Mouse (Mus musculus): Measurements from ENCODE around the gene Slmap. TPM values are rescaled to one million over a fixed set of nuclear protein-coding genes. Genes with fewer than 3 reads are reported as not detected.
"Not testable (repeated sequence)": the region's sequence is repeated elsewhere in the genome, so short reads cannot be mapped to it uniquely, and the experiment has no call there.

Slmap gene
- polyA plus RNA-seq (2014; fragmentation: Nextera tagmentation; extraction: Ambion mirVana) = 24.7 and 25.2 TPM in 2 replicates

DNA sequence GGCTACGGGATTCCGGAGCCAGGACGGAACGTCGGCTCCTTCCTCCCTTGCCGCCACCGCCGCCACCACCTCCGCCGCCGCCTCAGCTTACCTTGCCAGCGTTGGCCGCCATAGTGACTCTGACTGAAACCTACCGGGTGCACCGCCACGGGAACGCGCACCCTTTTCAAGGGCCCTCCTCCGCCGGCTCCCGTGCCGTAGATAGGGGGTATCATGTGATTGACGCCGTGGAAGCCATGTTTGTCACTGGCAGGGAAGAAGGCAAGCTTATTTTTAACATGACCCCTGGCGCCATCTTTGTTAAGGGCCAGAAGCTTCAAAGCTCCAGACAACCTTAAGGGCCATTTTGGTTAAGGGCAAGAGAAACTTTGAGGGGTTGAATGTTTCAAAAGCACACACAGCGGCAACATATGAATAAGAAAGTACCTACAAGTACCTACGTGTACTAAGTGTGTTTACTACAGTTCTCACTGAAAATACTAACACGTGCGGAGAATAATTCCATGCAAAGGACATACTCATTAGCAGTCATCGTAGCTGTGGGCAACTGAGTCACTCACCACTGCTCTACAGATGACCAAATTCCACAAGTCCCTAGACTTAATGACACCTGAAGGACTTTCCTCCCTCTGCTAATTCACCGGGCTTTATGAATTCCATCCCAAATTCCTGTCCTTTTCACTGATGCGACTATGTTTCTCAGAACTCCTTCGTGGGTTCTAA is at the start of gene Slmap:
Gene Slmap, minus strand, starts transcription at position 175 of the 723 bp plus-strand sequence.
- Histone ChIP-seq H3K4me1 (ENCODE audit: control insufficient read depth, insufficient read depth, low read length) (peaks cover 7% of the 10 kb centered on the region; the same call in 1 of the 2 replicates), H3K4me2 (ENCODE audit: low read depth) (peak within 1 kb of the TSS; percentile 93), H3K9ac (ENCODE audit: low read length) (peak within 1 kb of the TSS; percentile 89), H3K27me3 (ENCODE audit: control insufficient read depth, insufficient read depth, low read length) (no peaks in the 10 kb centered on the region), H3K27ac (ENCODE audit: low read depth, low read length) (peak within 1 kb of the TSS; percentile 76), H3K9me3 (ENCODE audit: control insufficient read depth, low read length) (no peaks in the 10 kb centered on the region), H3K36me3 (ENCODE audit: control insufficient read depth, insufficient read depth, low read length) (no peaks in the 10 kb centered on the region), H3K4me3 (ENCODE audit: low read depth, low read length) (peak within 1 kb of the TSS; percentile 93)
- 16% methylated on average over 27 of the region's 33 CpGs for WGBS
- DNase-seq (ENCODE audit: low spot score) (peak; percentile 98), ATAC-seq (ENCODE audit: insufficient read depth, low FRiP score, low TSS enrichment) (peak; percentile 92)

DNA sequence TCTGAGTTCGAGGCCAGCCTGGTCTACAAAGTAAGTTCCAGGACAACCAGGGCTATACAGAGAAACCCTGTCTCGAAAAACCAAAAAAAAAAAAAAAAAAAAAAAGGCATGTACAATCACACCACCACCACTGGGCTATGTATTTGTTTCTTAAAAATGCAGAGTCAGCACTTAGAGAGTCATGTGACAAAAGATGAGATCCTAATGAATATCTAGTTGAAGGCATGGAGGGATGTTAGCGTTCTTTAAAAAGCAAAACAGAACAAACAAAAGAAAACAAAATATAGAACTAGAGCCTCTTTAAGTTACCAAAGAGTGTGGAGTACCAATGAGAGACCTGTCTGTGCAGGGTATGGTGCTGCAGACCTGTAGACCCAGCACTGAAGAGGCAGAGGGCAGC is 48.9 kb upstream of the Slmap start:
- WGBS = 96% methylated on average over 3 of the region's 3 CpGs
- Histone ChIP-seq H3K27me3 (ENCODE audit: control insufficient read depth, insufficient read depth, low read length) (no peaks in the 10 kb centered on the region), H3K4me2 (ENCODE audit: low read depth) (no peak overlapping the region), H3K36me3 (ENCODE audit: control insufficient read depth, insufficient read depth, low read length) (0 out of 2 replicates have a peak, but pooled peaks cover 2% of the 10 kb centered on the region), H3K9ac (ENCODE audit: low read length) (no peak overlapping the region), H3K4me1 (ENCODE audit: control insufficient read depth, insufficient read depth, low read length) (no peaks in the 10 kb centered on the region), H3K27ac (ENCODE audit: low read depth, low read length) (no peak overlapping the region), H3K9me3 (ENCODE audit: control insufficient read depth, low read length) (no peaks in the 10 kb centered on the region), H3K4me3 (ENCODE audit: low read depth, low read length) (no peak overlapping the region)
- ATAC-seq (ENCODE audit: insufficient read depth, low FRiP score, low TSS enrichment) (no peak), DNase-seq (ENCODE audit: low spot score) (no peak)

DNA sequence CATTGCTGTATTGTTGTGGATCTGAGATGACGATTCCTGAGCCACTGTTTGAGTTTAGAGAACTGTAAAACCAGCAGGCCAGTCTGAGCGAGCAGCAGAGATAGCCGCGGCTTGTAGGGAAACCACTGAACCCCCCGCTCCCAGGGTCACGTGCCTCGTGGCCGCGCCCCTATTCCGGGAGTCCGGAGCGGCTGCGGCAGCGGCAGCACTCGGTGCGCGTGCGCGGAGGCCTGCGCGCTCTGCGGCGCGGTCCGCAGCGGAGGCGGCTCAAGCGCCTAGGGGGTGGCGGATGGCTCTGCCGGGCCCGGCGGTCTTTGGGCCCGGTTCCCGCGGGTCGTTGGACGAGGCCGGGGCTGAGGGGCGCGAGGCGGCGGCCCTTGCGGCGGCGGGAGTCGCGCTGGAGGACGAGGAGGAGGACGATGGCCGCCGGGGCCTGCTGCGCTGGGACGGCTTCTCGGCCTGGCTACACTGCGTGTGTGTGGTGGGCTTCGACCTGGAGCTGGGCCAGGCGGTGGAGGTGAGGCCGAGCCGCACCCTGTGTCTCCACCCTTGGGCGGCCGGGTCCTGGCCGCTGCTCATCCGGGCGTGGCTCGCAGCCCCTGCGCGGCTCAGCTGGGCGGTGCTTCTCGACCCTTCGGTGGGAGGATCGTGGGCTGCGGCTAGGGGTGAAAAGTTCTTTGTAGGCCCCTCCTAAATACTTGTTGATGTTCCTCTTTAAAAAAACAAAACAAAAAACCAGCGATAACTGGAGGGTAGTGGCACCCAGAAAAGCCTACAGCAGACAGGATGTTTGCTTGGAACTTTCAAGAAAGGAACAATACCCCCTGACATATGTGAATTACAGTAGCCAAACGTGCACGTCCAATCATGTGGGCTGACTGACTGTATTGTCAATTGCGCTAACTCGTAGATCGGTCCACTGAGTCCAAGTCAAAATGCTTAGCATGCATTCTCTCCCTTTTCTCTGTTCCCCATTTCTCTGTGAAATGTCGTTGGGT is 44.9 kb upstream of the Slmap start:
- H3K9ac ChIP-seq (ENCODE audit: low read length) = peak overlapping the region; percentile 99
- WGBS = under 1% methylated on average over 79 of the region's 79 CpGs
- ATAC-seq (ENCODE audit: insufficient read depth, low FRiP score, low TSS enrichment) (peak; percentile 93), DNase-seq (ENCODE audit: low spot score) (peak; percentile 92)
- peak overlapping the region; percentile 92 for H3K4me3 ChIP-seq (ENCODE audit: low read depth, low read length)
- H3K9me3 ChIP-seq (ENCODE audit: control insufficient read depth, low read length) = no peaks in the 10 kb centered on the region
- 0 out of 2 replicates have a peak, but pooled peaks cover 2% of the 10 kb centered on the region for H3K36me3 ChIP-seq (ENCODE audit: control insufficient read depth, insufficient read depth, low read length)
- H3K4me1 ChIP-seq (ENCODE audit: control insufficient read depth, insufficient read depth, low read length) = no peaks in the 10 kb centered on the region
- H3K4me2 ChIP-seq (ENCODE audit: low read depth) = peak overlapping the region; percentile 77
- no peaks in the 10 kb centered on the region for H3K27me3 ChIP-seq (ENCODE audit: control insufficient read depth, insufficient read depth, low read length)
- peak overlapping the region; percentile 93 for H3K27ac ChIP-seq (ENCODE audit: low read depth, low read length)

DNA sequence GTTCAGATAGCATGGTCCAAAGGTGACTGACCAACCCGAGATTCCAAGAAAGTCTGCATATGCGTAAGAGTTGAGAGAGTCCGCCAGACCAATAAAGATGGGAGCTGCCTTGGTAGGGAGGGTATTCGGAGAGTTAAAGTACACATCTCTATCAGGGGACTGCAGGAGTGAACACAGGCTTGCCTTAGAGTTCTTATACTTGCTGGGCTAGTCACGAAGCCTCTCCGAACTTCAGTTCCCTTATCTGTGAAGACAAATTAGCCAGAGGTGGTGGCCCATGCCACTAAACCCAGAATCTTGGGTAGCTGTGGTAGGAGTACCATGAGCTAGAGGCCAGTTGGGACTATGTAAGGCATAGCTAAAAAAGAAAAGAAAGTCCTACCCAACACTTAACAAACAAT is 44.1 kb upstream of the Slmap start:
- DNase-seq (ENCODE audit: low spot score) (no peak), ATAC-seq (ENCODE audit: insufficient read depth, low FRiP score, low TSS enrichment) (no peak)
- Histone ChIP-seq H3K4me2 (ENCODE audit: low read depth) (no peak overlapping the region), H3K9ac (ENCODE audit: low read length) (no peak overlapping the region), H3K4me3 (ENCODE audit: low read depth, low read length) (no peak overlapping the region), H3K27me3 (ENCODE audit: control insufficient read depth, insufficient read depth, low read length) (no peaks in the 10 kb centered on the region), H3K9me3 (ENCODE audit: control insufficient read depth, low read length) (no peaks in the 10 kb centered on the region), H3K27ac (ENCODE audit: low read depth, low read length) (no peak overlapping the region), H3K36me3 (ENCODE audit: control insufficient read depth, insufficient read depth, low read length) (0 out of 2 replicates have a peak, but pooled peaks cover 2% of the 10 kb centered on the region), H3K4me1 (ENCODE audit: control insufficient read depth, insufficient read depth, low read length) (no peaks in the 10 kb centered on the region)
- 75% methylated on average over 6 of the region's 6 CpGs for WGBS

DNA sequence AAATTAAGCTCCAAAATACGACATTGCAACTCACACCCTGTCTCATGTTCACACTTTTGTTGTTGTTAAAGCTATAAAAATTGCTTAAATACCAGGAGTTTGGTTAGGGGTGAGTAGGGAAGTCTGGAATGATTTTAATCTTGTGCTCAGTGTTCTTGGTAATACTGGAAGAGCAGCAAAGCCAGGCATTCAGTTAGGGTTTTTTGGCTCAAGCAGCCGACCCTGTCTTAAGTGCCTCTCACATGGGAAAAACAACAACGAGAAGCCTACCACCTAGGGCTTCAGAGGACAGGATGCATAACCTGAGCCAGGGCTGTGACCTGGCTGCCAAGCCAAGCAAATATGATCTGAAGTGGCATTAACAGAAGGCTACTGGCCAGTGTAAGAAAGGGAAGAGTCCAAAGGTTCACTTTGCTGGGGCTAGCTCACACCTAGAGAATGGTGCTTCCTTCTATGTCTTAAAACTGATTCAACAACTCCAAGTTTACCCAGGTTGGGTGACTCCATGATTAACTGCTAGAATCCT is 41.6 kb upstream of the Slmap start:
- WGBS = 69% methylated on average over 3 of the region's 3 CpGs

GRCm38 (mm10) chr14:26573556-26573955 is 38.8 kb upstream of the Slmap start, which contains the start of gene Dennd6a:
Gene Dennd6a (plus strand): TSS chr14:26573856.
- not testable (repeated sequence) for H3K9ac ChIP-seq (ENCODE audit: low read length); H3K4me3 ChIP-seq (ENCODE audit: low read depth, low read length); H3K4me2 ChIP-seq (ENCODE audit: low read depth); H3K27ac ChIP-seq (ENCODE audit: low read depth, low read length); H3K9me3 ChIP-seq (ENCODE audit: control insufficient read depth, low read length); ATAC-seq (ENCODE audit: insufficient read depth, low FRiP score, low TSS enrichment); H3K36me3 ChIP-seq (ENCODE audit: control insufficient read depth, insufficient read depth, low read length); H3K27me3 ChIP-seq (ENCODE audit: control insufficient read depth, insufficient read depth, low read length); DNase-seq (ENCODE audit: low spot score); H3K4me1 ChIP-seq (ENCODE audit: control insufficient read depth, insufficient read depth, low read length)
- WGBS = 82% methylated on average over 5 of the region's 5 CpGs

More for the DNA sequence above, 41.6 kb upstream of the Slmap start:
- no peak overlapping the region for H3K27ac ChIP-seq (ENCODE audit: low read depth, low read length)
- H3K4me3 ChIP-seq (ENCODE audit: low read depth, low read length) = no peak overlapping the region
- ATAC-seq (ENCODE audit: insufficient read depth, low FRiP score, low TSS enrichment) (no peak), DNase-seq (ENCODE audit: low spot score) (no peak)
- H3K4me2 ChIP-seq (ENCODE audit: low read depth) = no peak overlapping the region
- no peaks in the 10 kb centered on the region for H3K9me3 ChIP-seq (ENCODE audit: control insufficient read depth, low read length)
- no peaks in the 10 kb centered on the region for H3K4me1 ChIP-seq (ENCODE audit: control insufficient read depth, insufficient read depth, low read length)
- no peaks in the 10 kb centered on the region for H3K27me3 ChIP-seq (ENCODE audit: control insufficient read depth, insufficient read depth, low read length)
- no peaks in the 10 kb centered on the region for H3K36me3 ChIP-seq (ENCODE audit: control insufficient read depth, insufficient read depth, low read length)
- no peak overlapping the region for H3K9ac ChIP-seq (ENCODE audit: low read length)

DNA sequence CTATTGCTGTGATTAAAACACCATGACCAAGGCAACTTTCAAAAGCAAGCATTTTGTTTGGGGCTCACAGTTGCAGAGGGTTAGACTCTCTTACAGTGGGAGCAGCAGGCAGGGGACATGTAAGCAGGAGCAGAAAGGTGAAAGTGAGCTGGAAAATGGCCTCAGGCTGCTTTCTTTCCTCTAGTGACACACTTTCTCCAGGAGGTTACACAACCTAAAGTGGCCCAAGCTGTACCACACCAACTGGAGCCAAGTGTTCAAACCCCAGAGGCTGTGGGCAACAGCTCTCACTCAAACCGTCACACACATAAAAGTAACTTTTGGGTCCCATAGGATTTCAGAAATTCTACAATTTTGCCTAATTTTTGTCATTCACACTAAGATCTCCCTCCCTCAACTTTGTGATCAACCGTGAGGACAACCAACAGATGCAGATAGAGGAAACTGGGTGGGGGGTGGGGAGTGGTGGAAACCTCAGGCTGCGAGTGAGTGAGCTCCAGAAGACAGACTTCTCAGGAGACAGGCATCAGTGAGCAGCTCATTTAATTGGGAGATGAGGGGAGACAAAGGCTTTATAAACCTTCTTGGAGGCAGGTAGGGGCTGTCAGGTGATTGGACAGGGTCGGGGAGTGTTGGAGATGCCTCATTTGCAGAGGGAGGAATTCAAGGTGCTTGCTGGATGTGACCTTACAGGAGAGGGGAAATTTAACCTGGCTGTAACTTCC is 37.4 kb upstream of the Slmap start:
- WGBS = 70% methylated on average over 4 of the region's 4 CpGs

DNA sequence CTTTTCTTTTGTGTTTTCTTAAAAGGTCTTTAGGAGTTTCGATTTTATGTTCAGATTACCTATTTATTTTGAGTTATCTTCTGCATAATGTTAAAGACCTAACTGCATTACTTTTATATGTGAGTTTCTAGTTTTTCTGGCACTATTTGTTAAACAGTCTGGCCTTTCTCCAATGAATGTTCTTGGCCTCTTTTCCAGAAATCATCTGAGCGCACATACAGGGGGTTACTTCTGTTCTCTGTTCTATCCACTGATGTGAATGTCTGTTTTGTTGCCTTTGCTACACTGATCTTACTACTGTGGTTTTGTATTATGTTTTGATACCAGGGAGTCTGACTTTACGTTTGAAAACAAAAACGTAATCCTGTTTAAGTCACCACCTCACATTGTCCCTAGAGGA is 35.1 kb upstream of the Slmap start:
- no peak overlapping the region for H3K4me3 ChIP-seq (ENCODE audit: low read depth, low read length)
- whole genome bisulfite sequencing = 92% methylated on average over 4 of the region's 4 CpGs
- ATAC-seq (ENCODE audit: insufficient read depth, low FRiP score, low TSS enrichment) = no peak
- H3K4me2 ChIP-seq (ENCODE audit: low read depth) = no peak overlapping the region
- H3K27ac ChIP-seq (ENCODE audit: low read depth, low read length) = no peak overlapping the region
- H3K9ac ChIP-seq (ENCODE audit: low read length) = no peak overlapping the region
- H3K36me3 ChIP-seq (ENCODE audit: control insufficient read depth, insufficient read depth, low read length) = no peaks in the 10 kb centered on the region
- no peaks in the 10 kb centered on the region for H3K4me1 ChIP-seq (ENCODE audit: control insufficient read depth, insufficient read depth, low read length)
- no peak for DNase-seq (ENCODE audit: low spot score)
- H3K27me3 ChIP-seq (ENCODE audit: control insufficient read depth, insufficient read depth, low read length) = no peaks in the 10 kb centered on the region
- no peaks in the 10 kb centered on the region for H3K9me3 ChIP-seq (ENCODE audit: control insufficient read depth, low read length)

More for the DNA sequence above, 37.4 kb upstream of the Slmap start:
- H3K36me3 ChIP-seq (ENCODE audit: control insufficient read depth, insufficient read depth, low read length) = no peaks in the 10 kb centered on the region
- H3K9me3 ChIP-seq (ENCODE audit: control insufficient read depth, low read length) = no peaks in the 10 kb centered on the region
- H3K27ac ChIP-seq (ENCODE audit: low read depth, low read length) = no peak overlapping the region
- no peak for ATAC-seq (ENCODE audit: insufficient read depth, low FRiP score, low TSS enrichment)
- H3K4me1 ChIP-seq (ENCODE audit: control insufficient read depth, insufficient read depth, low read length) = no peaks in the 10 kb centered on the region
- no peaks in the 10 kb centered on the region for H3K27me3 ChIP-seq (ENCODE audit: control insufficient read depth, insufficient read depth, low read length)
- no peak overlapping the region for H3K4me2 ChIP-seq (ENCODE audit: low read depth)
- H3K4me3 ChIP-seq (ENCODE audit: low read depth, low read length) = no peak overlapping the region
- no peak for DNase-seq (ENCODE audit: low spot score)
- H3K9ac ChIP-seq (ENCODE audit: low read length) = no peak overlapping the region
